Mouse (Mus musculus): ENCODE measurements at regions not wholly inside any gene's neighbourhood (a gene's known extent, or its start where the extent isn't known, plus 50 kb on each side); places are given as distances from the start of the nearest gene placed in this dataset.
A peak's percentile ranks its signal among the peaks of the same experiment; 100 is the strongest.

- no peak for DNase-seq
Measured at GRCm38 (mm10) chr1:119364901-119365300, 57.1 kb downstream of the Inhbb start.

GRCm38 (mm10) chr1:119358096-119358495 lies 64.0 kb downstream of the Inhbb start:
- DNase-seq = no peak

- DNase-seq = no peak
Measured at GRCm38 (mm10) chr1:119356916-119357315, 65.1 kb downstream of the Inhbb start.

- DNase-seq = no peak
Measured at GRCm38 (mm10) chr1:119355456-119355855, 66.6 kb downstream of the Inhbb start.

GRCm38 (mm10) chr1:119351567-119351966 lies 70.5 kb downstream of the Inhbb start:
- no peak for DNase-seq

GRCm38 (mm10) chr1:119350846-119351245 lies 71.2 kb downstream of the Inhbb start:
- DNase-seq = no peak

GRCm38 (mm10) chr1:119350296-119350695 lies 71.8 kb downstream of the Inhbb start:
- DNase-seq = no peak

GRCm38 (mm10) chr1:119348456-119349208 lies 73.4 kb downstream of the Inhbb start:
- no peak for DNase-seq

- no peak for DNase-seq
Measured at GRCm38 (mm10) chr1:119347749-119348148, 74.3 kb downstream of the Inhbb start.

- DNase-seq = no peak
Measured at GRCm38 (mm10) chr1:119346634-119347155, 75.4 kb downstream of the Inhbb start.

- peak in 1 of 2 experiments; percentile 8 for DNase-seq
Measured at GRCm38 (mm10) chr1:119345115-119345791, 76.8 kb downstream of the Inhbb start.

- peak in 1 of 2 experiments; percentile 9 for DNase-seq
Measured at GRCm38 (mm10) chr1:119344046-119344445, 78.0 kb downstream of the Inhbb start.

GRCm38 (mm10) chr1:119335171-119335570 lies 86.9 kb downstream of the Inhbb start:
- DNase-seq = no peak

GRCm38 (mm10) chr1:119330751-119331326 lies 91.2 kb downstream of the Inhbb start:
- no peak for DNase-seq

GRCm38 (mm10) chr1:119329693-119330434 lies 92.2 kb downstream of the Inhbb start:
- DNase-seq = no peak

- peak; percentile 4 to 17 for DNase-seq
Measured at GRCm38 (mm10) chr1:119328921-119329692, 92.9 kb downstream of the Inhbb start.

GRCm38 (mm10) chr1:119324551-119324950 lies 97.5 kb downstream of the Inhbb start:
- no peak for DNase-seq

GRCm38 (mm10) chr1:119322279-119322995 lies 99.6 kb downstream of the Inhbb start:
- no peak for DNase-seq

- no peak for DNase-seq
Measured at GRCm38 (mm10) chr1:119321799-119322198, 100.2 kb downstream of the Inhbb start.

GRCm38 (mm10) chr1:119317006-119317405 lies 105.0 kb downstream of the Inhbb start:
- no peak for DNase-seq

- DNase-seq = no peak
Measured at GRCm38 (mm10) chr1:119308719-119309365, 113.2 kb downstream of the Inhbb start.

Measured in kidney, postnatal 36 days (tissue).